Mouse (Mus musculus) lung, embryonic 14.5 days (tissue): ENCODE results near the gene Gimap3. TPM values are rescaled to one million over a fixed set of nuclear protein-coding genes. Genes with fewer than 3 reads are reported as not detected.

Source experiments
- ATAC-seq: fragments of 200-750 bp; cut with Nextera tagmentation; 2 replicates; pipeline ENCODE4 v1.8.0; 2017; ENCODE audit warnings: mild to moderate bottlenecking, moderate TSS enrichment, moderate library complexity; ENCODE audit not compliant: insufficient read depth
- DNase-seq: peaks from one replicate; pipeline ENCODE4 v3.0.0-alpha.2; 2015
- H3K27ac ChIP-seq: fragments of 300-500 bp; sonication (generic); 2 replicates; pipeline ENCODE4 v1.5.1; 2014; ENCODE audit warnings: low read depth, mild to moderate bottlenecking, moderate library complexity
- H3K27me3 ChIP-seq: fragments of 300-500 bp; sonication (generic); 2 replicates; pipeline ENCODE4 v1.6.1; 2014; ENCODE audit warnings: low read length, control low read depth; ENCODE audit not compliant: insufficient read depth
- H3K36me3 ChIP-seq: fragments of 300-500 bp; sonication (generic); 2 replicates; pipeline ENCODE4 v1.6.1; 2014; ENCODE audit warnings: control low read depth; ENCODE audit not compliant: insufficient read depth
- H3K4me1 ChIP-seq: fragments of 300-500 bp; sonication (generic); 2 replicates; pipeline ENCODE4 v1.6.1; 2014; ENCODE audit warnings: antibody characterized with exemption, control low read depth; ENCODE audit not compliant: insufficient read depth
- H3K4me2 ChIP-seq: fragments of 300-500 bp; sonication (generic); 2 replicates; pipeline ENCODE4 v1.6.1; 2014; ENCODE audit warnings: mild to moderate bottlenecking
- H3K4me3 ChIP-seq: fragments of 300-500 bp; sonication (generic); 2 replicates; pipeline ENCODE4 v1.5.1; 2014; ENCODE audit warnings: low read depth, low read length
- H3K9ac ChIP-seq: fragments of 300-500 bp; sonication (generic); 2 replicates; pipeline ENCODE4 v1.6.1; 2014
- H3K9me3 ChIP-seq: fragments of 300-500 bp; sonication (generic); 2 replicates; pipeline ENCODE4 v1.6.1; 2016; ENCODE audit warnings: low read depth, low read length, control low read depth
- CTCF ChIP-seq: IDR thresholded peaks from 2 replicates; pipeline ENCODE4 v1.5.1; 2016; ENCODE audit warnings: antibody characterized with exemption, low read depth
- WGBS: fragments of 180-500 bp; shearing (Covaris S2); extraction: QIAGEN DNeasy Blood & Tissue Kit; methylation state at CpG from one replicate; pipeline ENCODE4 v1.1.7; 2014; 5-methylcytosine and 5-hydroxymethylcytosine counted together
- polyA plus RNA-seq: library from polyadenylated mRNA; unstranded; fragments of >200 nt; fragmentation: Nextera tagmentation; extraction: Ambion mirVana; gene quantifications from 2 replicates; pipeline ENCODE4 v1.2.1, GENCODE M21; 2014

Gene Gimap3
- polyA plus RNA-seq, 1 experiment from 2014 or later: not detected

DNA sequence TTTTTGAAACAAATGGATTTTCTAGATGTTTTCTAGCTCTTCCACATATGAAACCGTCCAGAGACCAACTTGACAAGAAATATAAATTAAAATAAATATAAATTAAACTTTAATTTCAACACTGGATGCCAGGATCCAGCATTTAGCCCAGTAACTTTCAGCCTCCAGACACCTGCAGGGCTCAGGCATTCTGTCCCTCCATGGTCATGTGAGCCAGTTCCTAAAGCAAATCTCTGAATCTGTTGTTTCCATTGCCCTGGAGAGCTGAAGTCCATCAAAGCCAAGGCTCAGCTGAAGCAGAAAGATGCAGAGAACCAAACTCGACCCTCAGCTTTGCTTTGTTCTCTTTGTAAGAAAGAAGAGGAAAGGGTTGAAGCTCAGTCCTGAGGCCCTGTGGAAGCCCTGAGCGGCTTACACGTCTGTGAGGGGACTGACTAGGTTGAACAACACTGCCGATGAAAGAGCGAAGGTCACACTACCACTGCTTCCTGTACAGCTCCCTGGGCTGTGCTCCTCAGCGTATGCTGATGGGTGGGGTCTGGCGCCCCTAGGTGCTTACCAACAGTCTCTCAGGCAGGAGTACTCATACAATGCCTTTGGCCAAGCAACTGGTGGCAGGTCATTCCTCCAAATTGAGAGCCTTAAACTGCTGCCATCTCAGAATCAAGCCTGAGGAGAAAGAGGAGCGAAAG, 2.3 kb downstream of the Gimap3 start:
- Histone ChIP-seq H3K4me1 (no peaks in the 10 kb centered on the region), H3K27ac (no peak overlapping the region), H3K4me2 (no peak overlapping the region), H3K9ac (no peak overlapping the region), H3K27me3 (no peaks in the 10 kb centered on the region), H3K4me3 (no peak overlapping the region), H3K36me3 (no peaks in the 10 kb centered on the region), H3K9me3 (no peaks in the 10 kb centered on the region)
- no peak for TF ChIP-seq CTCF
- ATAC-seq: no peak
- DNase-seq: no peak
- 64% methylated on average over 9 of the region's 9 CpGs for WGBS

DNA sequence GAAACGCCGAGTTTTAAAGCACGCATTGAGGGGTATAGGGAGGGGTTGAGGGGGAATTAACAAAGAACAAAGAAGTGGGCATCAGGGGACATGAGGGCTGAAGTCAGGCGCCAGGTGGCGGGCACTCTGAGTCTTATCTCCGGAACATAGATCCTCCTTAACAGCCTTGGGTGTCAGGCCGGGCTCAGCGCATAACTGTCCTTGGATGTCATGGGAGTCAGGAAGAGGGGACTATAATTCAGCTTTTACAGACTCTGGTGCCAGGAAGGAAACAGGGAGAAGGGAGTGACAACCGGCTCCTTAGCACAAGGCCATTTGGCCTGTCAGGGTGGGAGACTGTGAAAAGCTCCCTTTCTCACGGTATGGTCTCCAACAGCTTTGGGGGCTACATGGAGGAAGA, 6.2 kb downstream of the Gimap3 start:
- Histone ChIP-seq H3K4me2 (no peak overlapping the region), H3K27ac (no peak overlapping the region), H3K36me3 (no peaks in the 10 kb centered on the region), H3K27me3 (no peaks in the 10 kb centered on the region), H3K9me3 (no peaks in the 10 kb centered on the region), H3K4me1 (no peaks in the 10 kb centered on the region), H3K4me3 (no peak overlapping the region), H3K9ac (no peak overlapping the region)
- DNase-seq: no peak
- ATAC-seq: no peak
- TF ChIP-seq CTCF: no peak
- 86% methylated on average over 10 of the region's 10 CpGs for whole genome bisulfite sequencing

DNA sequence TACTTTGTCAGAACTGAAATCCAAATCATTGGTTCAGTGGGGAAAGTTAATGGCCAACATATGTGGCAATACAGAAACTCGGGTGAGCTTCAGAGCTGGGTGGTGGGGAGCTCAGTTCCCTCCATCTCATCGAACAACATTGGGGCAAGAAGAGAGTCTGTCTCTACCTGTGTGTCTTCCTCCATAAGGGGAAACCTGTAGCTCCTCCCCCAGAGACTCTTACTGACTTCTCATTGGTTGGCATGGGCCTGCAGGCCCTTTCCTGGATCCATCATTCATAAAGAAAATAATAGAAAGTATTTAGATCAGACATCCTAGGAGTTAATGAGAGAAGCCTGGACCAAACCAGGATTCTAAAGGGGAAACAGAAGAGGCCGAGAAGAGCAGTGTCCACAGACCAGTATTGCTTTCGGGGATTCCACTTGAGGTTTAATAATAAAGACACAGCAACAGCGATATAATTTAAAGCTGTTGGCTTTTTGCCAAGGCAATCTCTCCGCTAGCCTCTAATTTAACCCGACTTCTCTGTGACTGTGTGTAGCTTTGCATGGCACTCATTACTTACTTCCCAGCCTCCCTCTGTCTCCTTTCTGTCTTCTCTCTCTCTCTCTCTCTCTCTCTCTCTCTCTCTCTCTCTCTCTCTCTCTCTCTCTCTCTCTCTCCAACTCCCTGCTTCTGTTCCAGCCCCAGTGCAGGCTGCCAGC, 6.9 kb downstream of the Gimap3 start:
- no peak overlapping the region for H3K4me3 ChIP-seq
- no peaks in the 10 kb centered on the region for H3K36me3 ChIP-seq
- TF ChIP-seq CTCF: no peak
- H3K27ac ChIP-seq: no peak overlapping the region
- no peak overlapping the region for H3K9ac ChIP-seq
- no peaks in the 10 kb centered on the region for H3K4me1 ChIP-seq
- no peaks in the 10 kb centered on the region for H3K9me3 ChIP-seq
- WGBS: 58% methylated on average over 7 of the region's 7 CpGs
- H3K4me2 ChIP-seq: no peak overlapping the region
- ATAC-seq: no peak
- peak; percentile 65 for DNase-seq
- H3K27me3 ChIP-seq: no peaks in the 10 kb centered on the region

DNA sequence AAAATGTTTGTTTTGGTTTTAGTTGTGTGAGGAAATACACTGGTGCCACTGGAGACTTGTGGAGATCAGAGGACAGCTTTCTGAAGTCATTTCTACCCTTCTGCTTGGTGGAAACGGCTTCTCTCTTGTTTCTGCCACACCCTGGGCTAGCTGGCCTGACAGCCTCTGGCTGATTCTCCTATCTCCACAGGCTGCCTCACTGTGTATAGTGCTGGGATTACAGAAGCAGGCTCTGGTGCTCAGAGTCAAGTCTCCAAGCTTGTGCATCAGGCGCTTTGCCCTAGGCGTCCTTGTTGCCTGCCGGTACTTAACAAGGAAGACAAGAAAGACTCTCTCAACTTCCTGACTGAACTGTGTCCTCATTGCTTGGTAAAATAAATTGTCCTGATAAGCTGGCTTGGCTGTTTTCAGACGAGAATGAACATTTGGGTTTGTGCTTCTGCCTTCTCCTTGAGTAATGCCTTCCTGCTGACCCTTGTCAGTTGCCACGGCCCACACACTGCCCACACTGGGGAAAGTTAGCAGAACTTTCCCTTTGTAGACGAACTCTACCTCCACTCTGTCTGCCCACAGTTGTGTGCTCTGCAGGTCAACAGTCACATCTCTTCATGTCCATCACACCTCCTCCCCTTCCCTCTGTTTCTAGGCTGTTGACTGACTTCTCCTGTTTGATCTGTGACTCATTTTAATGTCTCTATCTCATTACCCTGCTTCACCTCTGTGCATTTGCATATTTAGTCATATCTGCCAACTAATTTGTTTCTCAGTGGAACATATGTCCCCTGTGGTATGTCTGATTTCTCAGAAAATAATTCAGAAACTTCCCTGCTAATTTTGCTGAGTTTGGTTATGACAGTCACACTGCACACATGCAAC, 23.3 kb downstream of the Gimap3 start:
- H3K9ac ChIP-seq: peak overlapping the region; percentile 16; the same call in 1 of the 2 replicates
- H3K27ac ChIP-seq: peak overlapping the region; percentile 36; the same call in 1 of the 2 replicates
- peak; percentile 30 for DNase-seq
- H3K4me3 ChIP-seq: peak overlapping the region; percentile 24
- peaks cover 11% of the 10 kb centered on the region for H3K27me3 ChIP-seq
- H3K9me3 ChIP-seq: no peaks in the 10 kb centered on the region
- TF ChIP-seq CTCF: no peak
- 19% methylated on average over 7 of the region's 7 CpGs for WGBS
- peak overlapping the region; percentile 48 for H3K4me2 ChIP-seq
- peaks cover 7% of the 10 kb centered on the region; the same call in 1 of the 2 replicates for H3K4me1 ChIP-seq
- ATAC-seq: peak; percentile 48; the same call in 1 of the 2 replicates
- H3K36me3 ChIP-seq: no peaks in the 10 kb centered on the region

DNA sequence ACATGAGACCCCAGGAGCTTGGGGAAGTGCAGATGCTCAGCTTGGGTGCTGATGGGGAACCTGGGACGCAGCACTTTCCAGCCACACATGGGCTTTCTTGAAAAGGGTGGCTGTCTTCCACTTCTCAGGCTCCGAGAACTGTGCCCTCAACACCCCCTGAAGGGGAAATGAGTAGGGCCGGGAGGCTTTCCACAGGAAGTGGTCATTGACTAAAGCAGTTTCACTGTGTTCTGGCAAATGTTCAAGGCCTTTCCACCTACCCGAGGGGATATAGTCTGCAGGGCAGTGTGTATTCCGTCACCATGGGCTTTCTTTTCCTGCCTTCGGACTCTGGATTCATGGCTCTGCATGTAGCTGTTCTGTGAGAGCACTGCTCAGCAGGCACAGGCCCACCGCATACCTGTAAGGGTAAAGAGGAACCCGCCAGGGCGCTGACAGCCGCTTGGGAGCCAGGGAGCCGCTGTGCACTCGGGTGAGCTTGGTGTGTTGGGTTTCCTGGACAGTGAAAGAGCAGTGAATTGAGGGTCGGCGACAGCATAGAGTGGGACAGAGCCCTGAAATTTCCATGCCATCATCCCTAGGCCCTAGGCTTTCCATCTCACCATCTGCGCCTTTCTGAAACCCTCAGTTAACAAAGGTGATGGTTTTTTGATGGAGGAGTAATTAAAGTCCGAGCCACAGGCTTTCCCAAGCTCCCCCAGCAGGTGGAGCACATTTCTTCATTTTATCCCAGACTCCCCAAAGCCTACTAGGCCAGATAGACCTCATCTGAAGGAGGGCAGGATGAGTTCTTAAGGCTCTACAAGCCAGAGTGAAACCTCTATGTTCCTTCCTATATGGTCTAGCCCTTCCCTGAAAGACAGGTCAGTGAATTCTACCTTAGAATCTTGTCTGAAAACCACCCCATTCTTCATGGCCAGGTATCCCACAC, 24.4 kb downstream of the Gimap3 start, which contains the start of gene Gimap5:
Gimap5 (plus strand) TSS at position 239 of the 931 bp plus-strand sequence.
- peak; percentile 69 for TF ChIP-seq CTCF
- Histone ChIP-seq H3K27ac (peak within 1 kb of the TSS; percentile 84), H3K36me3 (no peaks in the 10 kb centered on the region), H3K27me3 (peaks cover 15% of the 10 kb centered on the region), H3K9ac (peak within 1 kb of the TSS; percentile 22; the same call in 1 of the 2 replicates), H3K4me1 (peaks cover 17% of the 10 kb centered on the region; the same call in 1 of the 2 replicates), H3K9me3 (no peaks in the 10 kb centered on the region), H3K4me2 (peak within 1 kb of the TSS; percentile 48), H3K4me3 (peak within 1 kb of the TSS; percentile 24)
- WGBS: 44% methylated on average over 16 of the region's 16 CpGs
- DNase-seq (peak; percentile 80), ATAC-seq (peak; percentile 57; the same call in 1 of the 2 replicates)

DNA sequence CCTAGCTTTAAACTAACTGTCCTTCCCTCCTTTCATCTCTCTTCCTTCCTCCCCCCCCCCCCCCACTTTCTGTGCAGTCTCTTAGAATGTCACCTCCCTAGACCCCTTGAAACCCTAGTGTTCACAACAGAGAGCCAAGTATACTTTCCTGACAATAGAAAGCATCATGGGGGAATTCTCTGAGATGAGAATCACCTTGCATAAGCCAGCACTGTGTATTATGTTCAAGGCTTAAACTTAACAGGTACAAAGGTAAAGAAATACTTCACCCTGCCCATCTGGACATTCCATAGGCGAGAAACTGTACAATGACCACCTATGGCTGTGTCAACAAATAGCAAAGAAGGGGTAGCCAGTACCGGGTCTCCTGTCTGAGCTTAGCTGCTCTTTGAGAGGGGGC, 25.2 kb downstream of the Gimap3 start:
- Histone ChIP-seq H3K36me3 (no peaks in the 10 kb centered on the region), H3K9ac (no peak overlapping the region), H3K27ac (peak overlapping the region; percentile 84), H3K4me1 (peaks cover 17% of the 10 kb centered on the region; the same call in 1 of the 2 replicates), H3K9me3 (no peaks in the 10 kb centered on the region), H3K4me2 (peak overlapping the region; percentile 48; the same call in 1 of the 2 replicates), H3K27me3 (peaks cover 15% of the 10 kb centered on the region), H3K4me3 (no peak overlapping the region)
- no peak for ATAC-seq
- no peak for TF ChIP-seq CTCF
- DNase-seq: no peak
- 40% methylated on average over 2 of the region's 2 CpGs for WGBS
